Comparison of ENCODE assay signal across 8 mouse cellular contexts in the genomic region with DNA sequence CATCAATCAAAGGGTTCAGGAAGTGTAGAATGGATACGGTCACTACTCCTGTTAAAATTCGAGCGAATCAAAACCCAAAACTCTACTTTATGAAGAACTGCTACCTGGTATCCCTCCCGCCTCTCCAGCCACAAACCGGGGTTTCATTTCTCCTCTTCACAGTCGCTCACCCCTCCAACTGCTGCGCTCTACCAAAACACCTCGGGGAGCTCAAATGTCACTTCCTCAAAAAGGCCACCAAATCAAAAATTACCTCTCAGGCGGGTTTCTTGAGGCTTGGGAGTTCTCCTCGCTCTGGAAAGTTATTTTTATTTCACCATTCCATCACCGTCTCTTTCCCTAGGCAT. TPM values are rescaled to one million over a fixed set of nuclear protein-coding genes. Genes with fewer than 3 reads are reported as not detected.
DNase-seq lines count a peak whose midpoint lies in the region; ATAC-seq and TF ChIP-seq lines count a peak whose summit lies in the region.

No protein-coding gene starts in this region.

- TF ChIP-seq CTCF in cerebellum, adult 2 months (IDR thresholded peaks at IDR 0.05; ENCODE audit: borderline replicate concordance, insufficient read depth, low read depth, low read length), result no peak
- no peak for TF ChIP-seq CTCF in E14TG2a.4 (conservative IDR thresholded peaks at IDR 0.05; ENCODE audit: low read length)
- TF ChIP-seq CTCF in liver, postnatal 0 days (IDR thresholded peaks at IDR 0.05; ENCODE audit: low read depth), result no peak
- no peak for TF ChIP-seq CTCF in spleen, adult 2 months (IDR thresholded peaks at IDR 0.05; ENCODE audit: extremely low read depth, insufficient read depth, insufficient read length, insufficient replicate concordance)

- 5% methylated on average over 11 of the region's 11 CpGs for WGBS in cerebellum, adult 2 months
- under 1% methylated on average over 11 of the region's 11 CpGs for WGBS in liver, postnatal 0 days (ENCODE audit: insufficient replicate concordance)
- 1% methylated on average over 11 of the region's 11 CpGs for WGBS in spleen, adult 2 months

- peak overlapping the region; percentile 82 for H3K4me3 ChIP-seq in cerebellum, adult 2 months (replicated peaks; ENCODE audit: insufficient read depth, low read depth, low read length)
- H3K4me3 ChIP-seq in E14TG2a.4 (replicated peaks; ENCODE audit: low read length), result peak overlapping the region; percentile 80
- H3K4me3 ChIP-seq in liver, postnatal 0 days (ENCODE audit: low read depth, low read length), result peak overlapping the region; percentile 65
- H3K4me3 ChIP-seq in spleen, adult 2 months (ENCODE audit: extremely low read depth, insufficient read depth, insufficient read length), result peak overlapping the region; percentile 96

- H3K27ac ChIP-seq in cerebellum, adult 2 months (ENCODE audit: insufficient read depth, low read length), result no peak overlapping the region
- no peak overlapping the region for H3K27ac ChIP-seq in liver, postnatal 0 days (ENCODE audit: low read depth)
- peak overlapping the region; percentile 85 for H3K27ac ChIP-seq in spleen, adult 2 months (ENCODE audit: insufficient read depth, low read length)

- peak overlapping the region; percentile 61 for H3K9ac ChIP-seq in liver, postnatal 0 days (replicated peaks)

- H3K4me2 ChIP-seq in liver, postnatal 0 days (ENCODE audit: low read depth, low read length), result peak overlapping the region; percentile 88

- no peak for TF ChIP-seq POLR2A in cerebellum, adult 2 months (IDR thresholded peaks at IDR 0.05; ENCODE audit: borderline replicate concordance, insufficient read depth, low read length)
- TF ChIP-seq POLR2A in spleen, adult 2 months (IDR thresholded peaks at IDR 0.05; ENCODE audit: low read depth, low read length), result no peak; the same call in 1 of the 2 replicates

- no peak for TF ChIP-seq EP300 in liver, postnatal 0 days (IDR thresholded peaks at IDR 0.05; ENCODE audit: low read depth)

- no peak for DNase-seq in cerebellum, adult 2 months
- no peak for DNase-seq in cerebellum, postnatal 10 days
- DNase-seq in liver, postnatal 0 days, result peak; percentile 27
- peak; percentile 64 to 78 for DNase-seq in spleen, adult 2 months (ENCODE audit: low read depth in 1 of 2, low spot score in 2 of 2)
- DNase-seq in ovary, postnatal 10 days (ENCODE audit: low spot score), result no peak

- no peaks in the 10 kb centered on the region; the same call in 1 of the 2 replicates for H3K4me1 ChIP-seq in cerebellum, adult 2 months (ENCODE audit: control insufficient read depth, insufficient read depth, low read length)
- H3K4me1 ChIP-seq in E14TG2a.4 (replicated peaks; ENCODE audit: low read depth, low read length), result no peaks in the 10 kb centered on the region; the same call in 1 of the 2 replicates
- peaks cover 8% of the 10 kb centered on the region; the same call in 1 of the 2 replicates for H3K4me1 ChIP-seq in liver, postnatal 0 days (ENCODE audit: insufficient read depth)
- H3K4me1 ChIP-seq in spleen, adult 2 months (ENCODE audit: control insufficient read depth, insufficient read depth, insufficient read length), result peaks cover 8% of the 10 kb centered on the region

- peaks cover 57% of the 10 kb centered on the region for H3K9me3 ChIP-seq in E14TG2a.4 (ENCODE audit: low read length)
- no peaks in the 10 kb centered on the region for H3K9me3 ChIP-seq in liver, postnatal 0 days (ENCODE audit: low read length)

- no peaks in the 10 kb centered on the region for H3K27me3 ChIP-seq in cerebellum, adult 2 months (ENCODE audit: control insufficient read depth, insufficient read depth, low read length)
- H3K27me3 ChIP-seq in E14TG2a.4 (ENCODE audit: insufficient read depth, low read length), result peaks cover 17% of the 10 kb centered on the region
- peaks cover 7% of the 10 kb centered on the region; the same call in 1 of the 2 replicates for H3K27me3 ChIP-seq in liver, postnatal 0 days (ENCODE audit: insufficient read depth, low read length)
- no peaks in the 10 kb centered on the region for H3K27me3 ChIP-seq in spleen, adult 2 months (ENCODE audit: control insufficient read depth, insufficient read depth, low read length)

- no peaks in the 10 kb centered on the region for H3K36me3 ChIP-seq in E14TG2a.4 (ENCODE audit: insufficient read depth, low read length)
- no peaks in the 10 kb centered on the region for H3K36me3 ChIP-seq in liver, postnatal 0 days (replicated peaks; ENCODE audit: insufficient read depth, low read length)
- H3K36me3 ChIP-seq in spleen, adult 2 months (ENCODE audit: control insufficient read depth, insufficient read depth, low read length), result no peaks in the 10 kb centered on the region; the same call in 1 of the 2 replicates

- ATAC-seq in granulocyte monocyte progenitor cell, adult 5-6 weeks (replicated peaks; ENCODE audit: poor library complexity, severe bottlenecking), result peak; percentile 76
- ATAC-seq in liver, postnatal 0 days, result no peak
- ATAC-seq in megakaryocyte-erythroid progenitor cell, adult 5-6 weeks (replicated peaks; ENCODE audit: low FRiP score, low TSS enrichment, poor library complexity, severe bottlenecking), result no peak

RNA-seq across cellular contexts. Expression of gene Ap1s3, which starts 0.6 kb away (rescaled TPM):
- 1.8 and 3.0 TPM in 2 replicates for polyA plus RNA-seq in cerebellum, adult 2 months (2012; rRNA removed)
- total RNA-seq in granulocyte monocyte progenitor cell, adult 5-6 weeks (2014; fragmentation: Nextera tagmentation), result 8.8 and 11.3 TPM in 2 replicates
- total RNA-seq in granulocyte monocyte progenitor cell, adult 5-6 weeks (2017), result 1.9 and 2.3 TPM in 2 replicates
- polyA plus RNA-seq in liver, postnatal 0 days (2015; fragmentation: Nextera tagmentation; extraction: Ambion mirVana), result 0.24 and 0.27 TPM in 2 replicates
- polyA plus RNA-seq in spleen, adult 2 months (2012; rRNA removed), result 65.9 and 138 TPM in 2 replicates
- 8.4 and 14.0 TPM in 2 replicates for total RNA-seq in megakaryocyte-erythroid progenitor cell, adult 5-6 weeks (2014; fragmentation: Nextera tagmentation)
- 3.1 and 3.6 TPM in 2 replicates for total RNA-seq in megakaryocyte-erythroid progenitor cell, adult 5-6 weeks (2017)

Comparison
In these comparisons a context has a peak if more than half of its experiments do, and no peak if none do; other contexts are left out.
1. DNase-seq: peak in liver, postnatal 0 days (single experiment) and spleen, adult 2 months (2 of 2); none in cerebellum, adult 2 months (0 of 2), cerebellum, postnatal 10 days (0 of 2) and ovary, postnatal 10 days (single experiment).
2. RNA of gene Ap1s3, which starts 0.6 kb away (polyA plus RNA-seq): 65.9 to 138 TPM in spleen, adult 2 months; 1.8 to 3.0 TPM in cerebellum, adult 2 months and 0.24 to 0.27 TPM in liver, postnatal 0 days; every median in the first group is over 10 times any median in the second.
3. Peak in every context shown above with its lines, with median percentiles within 50 percentile points of each other: H3K4me3 ChIP-seq.